Mouse (Mus musculus) stomach, postnatal 0 days (tissue): Measurements from ENCODE around the gene Fbxl17. TPM values are rescaled to one million over a fixed set of nuclear protein-coding genes. Genes with fewer than 3 reads are reported as not detected.

Experiments used
- ATAC-seq: fragments of 200-750 bp; cut with Nextera tagmentation; 2 replicates; pipeline ENCODE4 v1.8.0; 2017; ENCODE audit not compliant: low FRiP score, low TSS enrichment
- DNase-seq: peaks from one replicate; pipeline ENCODE4 v3.0.0-alpha.2; 2016; ENCODE audit warnings: low spot score
- H3K27ac ChIP-seq: fragments of 300-500 bp; sonication (generic); replicated peaks from 2 replicates; pipeline ENCODE4 v1.5.1; 2014; ENCODE audit warnings: mild to moderate bottlenecking, control low read depth
- H3K27me3 ChIP-seq: fragments of 300-500 bp; sonication (generic); 2 replicates; pipeline ENCODE4 v1.6.1; 2014; ENCODE audit warnings: low read length; ENCODE audit not compliant: control insufficient read depth, insufficient read depth
- H3K36me3 ChIP-seq: fragments of 300-500 bp; sonication (generic); 2 replicates; pipeline ENCODE4 v1.6.1; 2014; ENCODE audit warnings: low read length, mixed read lengths; ENCODE audit not compliant: control insufficient read depth, insufficient read depth
- H3K4me1 ChIP-seq: fragments of 300-500 bp; sonication (generic); replicated peaks from 2 replicates; pipeline ENCODE4 v1.6.1; 2014; ENCODE audit warnings: antibody characterized with exemption; ENCODE audit not compliant: control insufficient read depth, insufficient read depth
- H3K4me2 ChIP-seq: fragments of 300-500 bp; sonication (generic); replicated peaks from 2 replicates; pipeline ENCODE4 v1.6.1; 2014; ENCODE audit warnings: low read depth, mild to moderate bottlenecking, control low read depth, moderate library complexity
- H3K4me3 ChIP-seq: fragments of 300-500 bp; sonication (generic); 2 replicates; pipeline ENCODE4 v1.5.1; 2014; ENCODE audit warnings: low read depth, low read length, control low read depth
- H3K9ac ChIP-seq: fragments of 300-500 bp; sonication (generic); 2 replicates; pipeline ENCODE4 v1.6.1; 2014; ENCODE audit warnings: mild to moderate bottlenecking, low read length, control low read depth, mixed read lengths
- H3K9me3 ChIP-seq: fragments of 300-500 bp; sonication (generic); 2 replicates; pipeline ENCODE4 v1.6.1; 2016; ENCODE audit warnings: low read length; ENCODE audit not compliant: control insufficient read depth
- CTCF ChIP-seq: IDR thresholded peaks from 2 replicates; pipeline ENCODE4 v1.5.1; 2016; ENCODE audit warnings: antibody characterized with exemption, low read depth, mild to moderate bottlenecking, moderate library complexity
- EP300 ChIP-seq: optimal IDR thresholded peaks from 2 replicates; pipeline ENCODE3; 2016; ENCODE audit warnings: antibody characterized with exemption
- WGBS: fragments of 180-500 bp; shearing (Covaris S2); extraction: QIAGEN DNeasy Blood & Tissue Kit; methylation state at CpG from one replicate; pipeline ENCODE4 v1.1.7; 2014; 5-methylcytosine and 5-hydroxymethylcytosine counted together
- polyA plus RNA-seq: library from polyadenylated mRNA; unstranded; fragments of >200 nt; fragmentation: Nextera tagmentation; extraction: Ambion mirVana; gene quantifications from 2 replicates; pipeline ENCODE4 v1.2.1, GENCODE M21; 2015

Fbxl17 gene
- polyA plus RNA-seq, 1 experiment from 2014 or later: 3.6 TPM

- TF ChIP-seq CTCF (no peak), EP300 (no peak)
- no peaks in the 10 kb centered on the region for H3K36me3 ChIP-seq
- DNase-seq: no peak
- WGBS: 60% methylated on average over 7 of the region's 7 CpGs
- no peak overlapping the region for H3K27ac ChIP-seq
- no peak overlapping the region for H3K4me2 ChIP-seq
- H3K9me3 ChIP-seq: no peaks in the 10 kb centered on the region
- H3K4me3 ChIP-seq: no peak overlapping the region
- no peak for ATAC-seq
- no peak overlapping the region for H3K9ac ChIP-seq
- no peaks in the 10 kb centered on the region for H3K4me1 ChIP-seq
- H3K27me3 ChIP-seq: no peaks in the 10 kb centered on the region
Measured at GRCm38 (mm10) chr17:63159196-63159595, 340.6 kb downstream of the Fbxl17 start.

GRCm38 (mm10) chr17:63158436-63158835 is 341.4 kb downstream of the Fbxl17 start:
- H3K27ac ChIP-seq: no peak overlapping the region
- H3K36me3 ChIP-seq: no peaks in the 10 kb centered on the region
- H3K4me3 ChIP-seq: no peak overlapping the region
- H3K9me3 ChIP-seq: no peaks in the 10 kb centered on the region
- no peak for DNase-seq
- no peaks in the 10 kb centered on the region for H3K4me1 ChIP-seq
- H3K9ac ChIP-seq: no peak overlapping the region
- TF ChIP-seq EP300 (no peak), CTCF (no peak)
- ATAC-seq: no peak
- H3K4me2 ChIP-seq: no peak overlapping the region
- WGBS: 72% methylated on average over 3 of the region's 3 CpGs
- H3K27me3 ChIP-seq: no peaks in the 10 kb centered on the region

- TF ChIP-seq CTCF (no peak), EP300 (no peak)
- Histone ChIP-seq H3K27me3 (no peaks in the 10 kb centered on the region), H3K4me3 (no peak overlapping the region), H3K9ac (no peak overlapping the region), H3K27ac (no peak overlapping the region), H3K9me3 (no peaks in the 10 kb centered on the region), H3K4me1 (no peaks in the 10 kb centered on the region), H3K4me2 (no peak overlapping the region), H3K36me3 (no peaks in the 10 kb centered on the region)
- no peak for ATAC-seq
- 60% methylated on average over 6 of the region's 6 CpGs for WGBS
- no peak for DNase-seq
Measured at GRCm38 (mm10) chr17:63157906-63158305, 341.9 kb downstream of the Fbxl17 start.

GRCm38 (mm10) chr17:63157019-63157418 is 342.8 kb downstream of the Fbxl17 start:
- no peaks in the 10 kb centered on the region for H3K4me1 ChIP-seq
- no peak overlapping the region for H3K4me3 ChIP-seq
- no peak overlapping the region for H3K4me2 ChIP-seq
- no peaks in the 10 kb centered on the region for H3K27me3 ChIP-seq
- no peaks in the 10 kb centered on the region for H3K9me3 ChIP-seq
- DNase-seq (no peak), ATAC-seq (no peak)
- no peak overlapping the region for H3K27ac ChIP-seq
- no peaks in the 10 kb centered on the region for H3K36me3 ChIP-seq
- 97% methylated on average over 7 of the region's 7 CpGs for WGBS
- TF ChIP-seq CTCF (no peak), EP300 (no peak)
- no peak overlapping the region for H3K9ac ChIP-seq

GRCm38 (mm10) chr17:63146514-63146913 is 353.3 kb downstream of the Fbxl17 start:
- no peak for TF ChIP-seq CTCF
- no peak for DNase-seq
- no peaks in the 10 kb centered on the region for H3K36me3 ChIP-seq
- no peak overlapping the region for H3K9ac ChIP-seq
- no peaks in the 10 kb centered on the region for H3K4me1 ChIP-seq
- no peak overlapping the region for H3K27ac ChIP-seq
- no peak overlapping the region for H3K4me3 ChIP-seq
- ATAC-seq: no peak
- WGBS: 40% methylated on average over 2 of the region's 2 CpGs
- no peaks in the 10 kb centered on the region for H3K27me3 ChIP-seq
- H3K4me2 ChIP-seq: no peak overlapping the region
- H3K9me3 ChIP-seq: no peaks in the 10 kb centered on the region

- no peaks in the 10 kb centered on the region for H3K9me3 ChIP-seq
- no peak for ATAC-seq
- H3K4me1 ChIP-seq: no peaks in the 10 kb centered on the region
- H3K27ac ChIP-seq: no peak overlapping the region
- WGBS: 48% methylated on average over 12 of the region's 12 CpGs
- no peaks in the 10 kb centered on the region for H3K36me3 ChIP-seq
- no peak for DNase-seq
- no peak overlapping the region for H3K4me2 ChIP-seq
- H3K9ac ChIP-seq: no peak overlapping the region
- H3K4me3 ChIP-seq: no peak overlapping the region
- TF ChIP-seq EP300 (no peak), CTCF (no peak)
- H3K27me3 ChIP-seq: no peaks in the 10 kb centered on the region
Measured at GRCm38 (mm10) chr17:63145751-63146491, 353.9 kb downstream of the Fbxl17 start.
